Mouse (Mus musculus): ENCODE measurements around the gene Gm12184. TPM values are rescaled to one million over a fixed set of nuclear protein-coding genes. Genes with fewer than 3 reads are reported as not detected.

Gene Gm12184
- polyA plus RNA-seq, 1 experiment from 2014 or later, result 4.1 TPM

DNA sequence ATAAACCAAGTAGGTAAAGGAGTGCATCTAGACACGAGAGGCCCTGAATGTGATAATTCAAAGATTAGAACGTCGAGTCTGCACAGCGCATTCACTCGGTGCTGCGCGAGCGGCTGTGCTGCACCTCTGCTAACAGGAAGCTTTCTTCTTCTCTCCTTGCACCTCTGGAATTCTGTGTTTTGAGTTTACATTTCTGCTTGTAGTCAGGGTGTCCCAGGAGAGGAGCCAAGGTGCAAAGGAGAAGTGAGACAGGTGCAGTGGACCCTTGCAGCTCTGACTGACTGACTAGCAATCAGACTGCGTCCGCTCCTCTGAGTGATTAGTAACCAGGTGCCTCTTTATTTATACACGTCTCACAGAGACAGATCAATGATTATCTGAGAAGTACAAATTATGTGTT, 16.7 kb upstream of the Gm12184 start:
- H3K9ac ChIP-seq (ENCODE audit: low read length), result no peak overlapping the region
- WGBS, result 63% methylated on average over 11 of the region's 11 CpGs
- no peaks in the 10 kb centered on the region for H3K9me3 ChIP-seq (ENCODE audit: control insufficient read depth, low read length)
- no peak overlapping the region for H3K27ac ChIP-seq (ENCODE audit: low read depth)
- H3K36me3 ChIP-seq (ENCODE audit: control insufficient read depth, insufficient read depth, low read length), result no peaks in the 10 kb centered on the region
- H3K4me1 ChIP-seq (replicated peaks; ENCODE audit: control insufficient read depth, insufficient read depth, low read length), result peaks cover 5% of the 10 kb centered on the region; the same call in 1 of the 2 replicates
- ATAC-seq (replicated peaks; ENCODE audit: low FRiP score, low TSS enrichment, low read depth) (no peak), DNase-seq (ENCODE audit: low spot score) (no peak)
- no peak overlapping the region for H3K4me2 ChIP-seq (ENCODE audit: low read length)
- H3K27me3 ChIP-seq (replicated peaks; ENCODE audit: control insufficient read depth, insufficient read depth, low read length), result no peaks in the 10 kb centered on the region
- H3K4me3 ChIP-seq (ENCODE audit: low read depth, low read length), result no peak overlapping the region

DNA sequence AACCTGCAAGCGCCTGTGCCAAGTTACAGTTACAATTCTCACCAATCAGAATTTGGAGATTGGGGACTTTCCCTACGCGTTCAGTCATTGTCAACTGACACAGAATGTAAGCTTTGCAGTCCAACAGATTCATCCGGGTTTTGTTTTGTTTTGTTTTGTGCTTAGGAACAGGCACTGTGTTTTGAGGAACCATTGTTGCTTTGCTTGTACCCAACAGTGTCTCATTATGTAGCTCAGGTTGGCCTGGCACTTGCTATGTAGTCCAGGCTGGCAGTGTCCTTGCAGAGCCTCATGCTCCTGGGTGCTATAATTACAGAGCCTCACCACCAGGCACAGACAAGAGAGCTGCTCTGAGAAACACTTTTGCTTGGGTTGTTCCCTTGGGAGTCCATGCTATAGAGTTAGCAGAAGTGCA, 15.9 kb upstream of the Gm12184 start:
- ATAC-seq (replicated peaks; ENCODE audit: low FRiP score, low TSS enrichment, low read depth), result no peak

DNA sequence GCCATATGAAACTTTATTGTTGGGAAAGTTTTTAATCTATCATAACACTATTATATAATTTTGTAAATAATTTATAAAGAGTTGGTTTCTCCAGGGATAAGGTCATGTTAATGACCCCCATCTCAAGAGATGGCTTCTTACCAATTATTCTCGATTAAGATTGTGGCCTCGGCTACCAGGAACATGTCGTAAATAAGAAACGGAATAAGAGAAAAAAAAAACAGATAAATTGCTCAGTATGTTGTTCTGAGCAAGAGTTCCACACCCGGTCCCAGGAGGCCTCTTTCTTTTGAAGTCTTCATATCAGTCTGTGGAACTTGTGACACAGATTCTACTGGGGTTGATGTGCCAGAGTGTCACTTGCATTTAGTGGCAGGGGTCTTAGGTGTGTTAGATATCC, 14.8 kb upstream of the Gm12184 start:
- Histone ChIP-seq H3K4me3 (ENCODE audit: low read depth, low read length) (no peak overlapping the region), H3K4me2 (ENCODE audit: low read length) (no peak overlapping the region), H3K27me3 (replicated peaks; ENCODE audit: control insufficient read depth, insufficient read depth, low read length) (0 out of 2 replicates have a peak, but pooled peaks cover 7% of the 10 kb centered on the region), H3K9ac (ENCODE audit: low read length) (no peak overlapping the region), H3K4me1 (replicated peaks; ENCODE audit: control insufficient read depth, insufficient read depth, low read length) (peaks cover 11% of the 10 kb centered on the region), H3K27ac (ENCODE audit: low read depth) (no peak overlapping the region), H3K36me3 (ENCODE audit: control insufficient read depth, insufficient read depth, low read length) (no peaks in the 10 kb centered on the region), H3K9me3 (ENCODE audit: control insufficient read depth, low read length) (no peaks in the 10 kb centered on the region)
- no peak for ATAC-seq (replicated peaks; ENCODE audit: low FRiP score, low TSS enrichment, low read depth)
- DNase-seq (ENCODE audit: low spot score), result no peak
- WGBS, result 78% methylated on average over 5 of the region's 5 CpGs

More for the DNA sequence above, 15.9 kb upstream of the Gm12184 start:
- Histone ChIP-seq H3K4me3 (ENCODE audit: low read depth, low read length) (no peak overlapping the region), H3K9me3 (ENCODE audit: control insufficient read depth, low read length) (no peaks in the 10 kb centered on the region), H3K9ac (ENCODE audit: low read length) (no peak overlapping the region), H3K27me3 (replicated peaks; ENCODE audit: control insufficient read depth, insufficient read depth, low read length) (no peaks in the 10 kb centered on the region), H3K4me2 (ENCODE audit: low read length) (no peak overlapping the region), H3K36me3 (ENCODE audit: control insufficient read depth, insufficient read depth, low read length) (no peaks in the 10 kb centered on the region), H3K4me1 (replicated peaks; ENCODE audit: control insufficient read depth, insufficient read depth, low read length) (peaks cover 5% of the 10 kb centered on the region; the same call in 1 of the 2 replicates), H3K27ac (ENCODE audit: low read depth) (no peak overlapping the region)
- no peak for DNase-seq (ENCODE audit: low spot score)
- WGBS, result 86% methylated on average over 4 of the region's 4 CpGs

DNA sequence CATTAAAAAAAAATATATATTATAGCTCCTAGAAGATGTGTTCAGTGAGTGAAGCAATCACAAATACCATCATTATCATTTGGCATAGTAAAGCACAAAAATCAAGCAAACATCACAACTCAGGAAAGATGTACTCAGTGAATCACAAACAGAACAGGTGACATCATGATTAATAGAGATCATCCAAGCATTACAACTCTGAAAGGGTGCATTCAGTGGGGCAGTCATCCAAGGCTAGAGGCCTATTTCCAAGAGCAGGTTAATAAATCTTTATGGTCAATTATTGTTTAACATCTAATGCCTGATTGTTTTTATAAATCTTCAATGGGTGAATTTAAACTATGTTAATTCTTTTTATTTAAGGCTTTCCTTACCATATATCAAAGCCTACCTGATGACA, 14.3 kb upstream of the Gm12184 start:
- Histone ChIP-seq H3K4me3 (ENCODE audit: low read depth, low read length) (no peak overlapping the region), H3K4me1 (replicated peaks; ENCODE audit: control insufficient read depth, insufficient read depth, low read length) (peaks cover 11% of the 10 kb centered on the region), H3K27ac (ENCODE audit: low read depth) (no peak overlapping the region), H3K27me3 (replicated peaks; ENCODE audit: control insufficient read depth, insufficient read depth, low read length) (0 out of 2 replicates have a peak, but pooled peaks cover 7% of the 10 kb centered on the region), H3K4me2 (ENCODE audit: low read length) (no peak overlapping the region), H3K9me3 (ENCODE audit: control insufficient read depth, low read length) (no peaks in the 10 kb centered on the region), H3K9ac (ENCODE audit: low read length) (no peak overlapping the region), H3K36me3 (ENCODE audit: control insufficient read depth, insufficient read depth, low read length) (no peaks in the 10 kb centered on the region)
- ATAC-seq (replicated peaks; ENCODE audit: low FRiP score, low TSS enrichment, low read depth), result no peak
- no peak for DNase-seq (ENCODE audit: low spot score)

DNA sequence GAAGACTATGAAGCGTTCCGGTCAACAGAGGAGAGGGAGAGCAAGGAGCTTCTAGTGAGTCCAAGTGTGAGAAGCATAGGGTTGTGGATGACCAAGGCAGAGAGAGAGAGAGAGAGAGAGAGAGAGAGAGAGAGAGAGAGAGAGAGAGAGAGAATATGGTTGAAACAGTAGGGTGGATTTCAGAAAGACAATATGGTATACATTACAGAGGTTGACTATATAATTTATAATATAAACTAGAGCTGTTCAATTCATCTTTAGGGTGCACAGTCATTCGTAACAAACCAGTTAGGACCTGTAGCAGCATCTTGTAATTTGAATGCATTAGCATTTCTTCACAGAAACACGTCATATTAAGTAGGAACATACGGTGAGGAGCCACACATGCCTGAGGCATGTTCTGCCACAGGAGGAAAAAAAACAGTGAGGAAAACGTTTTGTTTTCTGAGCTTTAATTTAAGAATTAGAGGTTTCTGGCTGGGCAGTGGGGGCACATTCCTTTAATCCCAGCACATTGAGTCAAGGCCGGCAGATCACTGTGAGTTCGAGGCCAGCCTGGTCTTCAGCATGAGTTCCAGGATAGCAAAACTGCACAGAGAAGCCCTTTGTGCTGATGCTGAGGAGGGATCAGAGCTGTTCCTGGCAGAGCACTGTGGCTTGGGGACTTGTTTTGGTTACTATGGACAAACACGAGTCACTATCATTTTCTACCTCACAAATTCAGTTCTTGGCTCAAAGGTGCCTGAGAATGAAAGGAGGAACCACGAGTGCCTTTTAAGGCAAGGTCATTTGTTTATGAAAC, 12.6 kb upstream of the Gm12184 start:
- no peaks in the 10 kb centered on the region for H3K36me3 ChIP-seq (ENCODE audit: control insufficient read depth, insufficient read depth, low read length)
- DNase-seq (ENCODE audit: low spot score) (no peak), ATAC-seq (replicated peaks; ENCODE audit: low FRiP score, low TSS enrichment, low read depth) (no peak)
- H3K4me1 ChIP-seq (replicated peaks; ENCODE audit: control insufficient read depth, insufficient read depth, low read length), result peaks cover 11% of the 10 kb centered on the region
- whole genome bisulfite sequencing, result 73% methylated on average over 10 of the region's 10 CpGs
- H3K9ac ChIP-seq (ENCODE audit: low read length), result no peak overlapping the region
- H3K9me3 ChIP-seq (ENCODE audit: control insufficient read depth, low read length), result no peaks in the 10 kb centered on the region
- no peak overlapping the region for H3K27ac ChIP-seq (ENCODE audit: low read depth)
- 0 out of 2 replicates have a peak, but pooled peaks cover 7% of the 10 kb centered on the region for H3K27me3 ChIP-seq (replicated peaks; ENCODE audit: control insufficient read depth, insufficient read depth, low read length)
- H3K4me3 ChIP-seq (ENCODE audit: low read depth, low read length), result 0 out of 2 replicates have a peak overlapping the region, but pooled peaks have one; percentile 92
- H3K4me2 ChIP-seq (ENCODE audit: low read length), result peak overlapping the region; percentile 65

DNA sequence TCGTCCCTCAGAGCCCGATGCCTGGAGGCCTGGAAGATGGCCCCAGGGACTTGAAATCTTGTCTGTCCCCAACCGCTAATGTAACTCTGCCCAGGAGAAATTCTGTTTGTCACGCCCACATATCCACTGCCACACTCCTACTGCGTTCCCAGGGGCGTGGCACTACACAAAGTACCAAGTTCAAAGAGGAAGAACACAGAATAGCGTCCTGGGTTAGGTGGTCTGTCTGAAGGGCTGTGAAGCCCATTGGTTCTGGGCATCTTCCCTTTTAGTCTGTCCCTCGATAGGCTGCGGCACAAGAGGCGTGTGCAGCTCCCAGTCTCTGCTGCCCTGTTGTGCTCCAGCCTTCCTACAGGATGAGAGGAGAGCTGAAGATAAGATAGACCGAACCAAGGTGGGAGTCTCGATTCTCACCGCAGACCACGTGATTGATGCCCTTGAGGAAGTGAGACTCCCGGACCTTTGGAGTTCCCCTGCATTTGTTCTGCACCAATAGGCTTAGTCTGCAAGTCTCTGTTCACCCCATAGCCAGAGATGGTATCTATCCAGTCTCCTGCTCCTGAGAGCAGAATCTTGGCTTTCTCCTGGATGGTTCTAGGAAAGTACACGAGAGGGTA, 11.8 kb upstream of the Gm12184 start:
- H3K4me3 ChIP-seq (ENCODE audit: low read depth, low read length), result peak overlapping the region; percentile 92
- H3K36me3 ChIP-seq (ENCODE audit: control insufficient read depth, insufficient read depth, low read length), result no peaks in the 10 kb centered on the region
- peak overlapping the region; percentile 65 for H3K4me2 ChIP-seq (ENCODE audit: low read length)
- peaks cover 11% of the 10 kb centered on the region for H3K4me1 ChIP-seq (replicated peaks; ENCODE audit: control insufficient read depth, insufficient read depth, low read length)
- under 1% methylated on average over 16 of the region's 16 CpGs for WGBS
- H3K27ac ChIP-seq (ENCODE audit: low read depth), result no peak overlapping the region
- ATAC-seq (replicated peaks; ENCODE audit: low FRiP score, low TSS enrichment, low read depth) (no peak), DNase-seq (ENCODE audit: low spot score) (peak; percentile 75)
- H3K9me3 ChIP-seq (ENCODE audit: control insufficient read depth, low read length), result no peaks in the 10 kb centered on the region
- H3K9ac ChIP-seq (ENCODE audit: low read length), result peak overlapping the region; percentile 60
- H3K27me3 ChIP-seq (replicated peaks; ENCODE audit: control insufficient read depth, insufficient read depth, low read length), result 0 out of 2 replicates have a peak, but pooled peaks cover 7% of the 10 kb centered on the region

DNA sequence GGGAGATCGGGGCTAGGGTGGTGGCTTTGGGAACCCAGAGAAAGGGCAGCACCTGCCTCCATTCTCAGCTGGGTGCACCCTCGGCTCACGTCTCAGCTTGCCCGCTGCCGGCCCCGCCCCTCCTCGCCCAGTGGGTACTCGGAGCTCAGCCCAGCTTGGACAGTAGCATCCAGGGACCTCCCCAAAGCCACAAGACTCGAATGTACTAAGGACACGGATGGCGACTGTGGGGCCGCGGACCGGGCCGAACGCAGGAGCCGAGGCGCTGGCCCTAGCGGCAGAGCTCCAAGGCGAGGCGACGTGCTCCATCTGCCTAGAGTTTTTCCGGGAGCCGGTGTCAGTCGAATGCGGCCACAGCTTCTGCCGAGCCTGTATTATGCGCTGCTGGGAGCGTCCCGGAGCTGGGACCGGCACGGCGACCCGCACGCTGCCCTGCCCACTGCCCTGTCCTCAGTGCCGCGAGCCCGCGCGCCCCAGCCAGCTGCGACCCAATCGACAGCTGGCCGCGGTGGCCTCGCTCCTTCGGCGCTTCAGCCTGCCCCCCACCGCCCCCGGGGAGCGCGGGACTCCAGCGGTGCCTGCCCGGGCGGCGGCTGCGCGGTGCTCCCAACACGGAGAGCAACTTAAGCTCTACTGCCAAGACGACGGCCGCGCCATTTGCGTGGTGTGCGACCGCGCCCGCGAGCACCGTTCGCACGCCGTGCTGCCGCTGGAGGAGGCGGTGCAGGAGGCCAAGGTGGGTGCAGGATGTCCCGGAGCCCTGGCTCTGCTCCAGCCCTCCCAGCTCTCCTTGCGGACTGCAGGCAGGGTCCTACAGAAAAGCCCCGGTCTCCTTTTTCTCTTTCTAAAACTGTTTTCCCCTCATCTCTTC, 11.1 kb upstream of the Gm12184 start:
- ATAC-seq (replicated peaks; ENCODE audit: low FRiP score, low TSS enrichment, low read depth) (peak; percentile 28; the same call in 1 of the 2 replicates), DNase-seq (ENCODE audit: low spot score) (peak; percentile 82)
- under 1% methylated on average over 76 of the region's 77 CpGs for WGBS
- no peaks in the 10 kb centered on the region for H3K9me3 ChIP-seq (ENCODE audit: control insufficient read depth, low read length)
- peak overlapping the region; percentile 92 for H3K4me3 ChIP-seq (ENCODE audit: low read depth, low read length)
- H3K9ac ChIP-seq (ENCODE audit: low read length), result peak overlapping the region; percentile 60
- 0 out of 2 replicates have a peak, but pooled peaks cover 7% of the 10 kb centered on the region for H3K27me3 ChIP-seq (replicated peaks; ENCODE audit: control insufficient read depth, insufficient read depth, low read length)
- H3K36me3 ChIP-seq (ENCODE audit: control insufficient read depth, insufficient read depth, low read length), result no peaks in the 10 kb centered on the region
- H3K4me2 ChIP-seq (ENCODE audit: low read length), result peak overlapping the region; percentile 65
- H3K4me1 ChIP-seq (replicated peaks; ENCODE audit: control insufficient read depth, insufficient read depth, low read length), result peaks cover 11% of the 10 kb centered on the region
- no peak overlapping the region for H3K27ac ChIP-seq (ENCODE audit: low read depth)

DNA sequence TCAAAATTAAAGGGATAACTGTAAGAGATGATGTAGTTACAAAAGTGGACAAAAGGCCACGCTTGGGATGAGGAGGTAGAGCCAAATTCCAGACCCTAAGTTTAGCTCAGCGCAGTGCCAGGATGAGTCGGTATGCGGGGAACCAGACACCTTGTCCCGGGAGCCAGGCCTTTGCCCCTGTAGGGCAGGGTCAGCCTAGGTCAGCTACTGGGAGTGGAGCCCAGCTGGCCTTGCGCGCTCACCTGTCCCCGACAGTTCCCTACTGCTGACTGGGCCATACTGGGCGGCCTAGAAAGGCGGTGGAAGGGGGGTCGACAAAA, 10.5 kb upstream of the Gm12184 start:
- H3K27ac ChIP-seq (ENCODE audit: low read depth), result no peak overlapping the region
- ATAC-seq (replicated peaks; ENCODE audit: low FRiP score, low TSS enrichment, low read depth), result no peak
- no peaks in the 10 kb centered on the region for H3K9me3 ChIP-seq (ENCODE audit: control insufficient read depth, low read length)
- no peak for DNase-seq (ENCODE audit: low spot score)
- peak overlapping the region; percentile 92 for H3K4me3 ChIP-seq (ENCODE audit: low read depth, low read length)
- WGBS, result 12% methylated on average over 11 of the region's 11 CpGs
- no peaks in the 10 kb centered on the region for H3K36me3 ChIP-seq (ENCODE audit: control insufficient read depth, insufficient read depth, low read length)
- H3K9ac ChIP-seq (ENCODE audit: low read length), result peak overlapping the region; percentile 60
- H3K4me2 ChIP-seq (ENCODE audit: low read length), result peak overlapping the region; percentile 65
- H3K4me1 ChIP-seq (replicated peaks; ENCODE audit: control insufficient read depth, insufficient read depth, low read length), result peaks cover 11% of the 10 kb centered on the region
- H3K27me3 ChIP-seq (replicated peaks; ENCODE audit: control insufficient read depth, insufficient read depth, low read length), result 0 out of 2 replicates have a peak, but pooled peaks cover 7% of the 10 kb centered on the region
